ENCODE assay signal across 15 mouse cellular contexts in the genomic region with DNA sequence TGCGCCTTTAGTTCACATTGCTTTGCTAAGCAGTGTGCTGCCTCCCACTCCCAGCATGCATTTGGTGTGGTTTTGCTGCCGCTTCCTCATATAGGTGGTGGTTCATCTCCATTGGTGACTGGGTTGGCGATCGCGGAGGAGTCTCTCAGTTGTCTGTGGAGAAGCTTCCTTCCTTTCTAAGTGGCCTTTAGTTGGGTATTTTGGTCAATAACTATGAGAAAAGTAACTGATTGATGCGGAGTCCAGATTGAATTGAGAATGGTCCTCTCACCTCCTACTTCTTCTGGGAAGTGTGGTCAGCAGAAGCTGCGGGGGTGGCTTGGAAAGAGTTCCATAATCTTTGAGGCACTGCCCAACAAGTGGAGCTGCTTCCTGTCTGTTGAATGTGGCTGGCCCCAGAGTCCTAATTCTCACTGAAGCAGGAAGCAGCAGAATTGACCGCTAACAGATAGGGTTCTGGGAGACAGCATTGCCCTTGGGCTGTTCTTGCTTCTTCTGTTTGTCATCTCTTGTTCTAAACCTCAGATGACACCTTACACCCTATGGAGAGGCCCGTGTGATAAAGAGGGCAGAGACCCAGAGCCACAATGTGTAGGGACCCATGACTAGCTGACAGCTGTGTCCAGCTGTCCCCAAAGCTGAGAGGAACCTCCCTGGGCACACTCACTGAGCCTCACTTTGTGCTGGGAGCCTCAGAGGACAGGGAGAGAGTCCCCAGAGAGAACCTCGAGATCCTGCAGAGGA. TPM values are rescaled to one million over a fixed set of nuclear protein-coding genes. Genes with fewer than 3 reads are reported as not detected.
A peak's percentile ranks its signal among the peaks of the same experiment; 100 is the strongest.
DNase-seq lines count a peak whose midpoint lies in the region; ATAC-seq and TF ChIP-seq lines count a peak whose summit lies in the region.
"Had no signal": no experiment of that assay in that cellular context is flagged by ENCODE, and none has a peak within 500 bp of the region (broad histone marks: within the 10 kb centered on the region; RNA-seq: fewer than 3 reads in every experiment).

No protein-coding gene starts in this region.

- H3K27ac ChIP-seq in limb, embryonic 14.5 days (replicated peaks; ENCODE audit: low read depth, low read length) = no peak overlapping the region
- no peak overlapping the region for H3K27ac ChIP-seq in limb, embryonic 10.5 days
- H3K27ac ChIP-seq: embryonic facial prominence, embryonic 12.5 days; liver, embryonic 14.5 days had no signal

- TF ChIP-seq POLR2A in limb, embryonic 14.5 days (IDR thresholded peaks at IDR 0.05; ENCODE audit: borderline replicate concordance, extremely low read depth, insufficient read depth, insufficient read length) = no peak

- ATAC-seq in CD4-positive, CD25-positive, alpha-beta regulatory T cell, adult 4 months = no peak
- ATAC-seq in limb, embryonic 14.5 days (ENCODE audit: low FRiP score, low read depth) = peak; percentile 57; the same call in 1 of the 2 replicates
- ATAC-seq in megakaryocyte-erythroid progenitor cell, adult 5-6 weeks (replicated peaks; ENCODE audit: low FRiP score, low TSS enrichment, poor library complexity, severe bottlenecking) = 0 out of 2 replicates have a peak, but pooled peaks have one; percentile 20
- ATAC-seq: hindbrain, embryonic 16.5 days had no signal

- H3K9ac ChIP-seq in limb, embryonic 14.5 days (ENCODE audit: low read depth, low read length, severe bottlenecking) = no peak overlapping the region
- H3K9ac ChIP-seq: embryonic facial prominence, embryonic 12.5 days; liver, embryonic 14.5 days had no signal

- H3K4me3 ChIP-seq in limb, embryonic 14.5 days (replicated peaks; ENCODE audit: low read length) = no peak overlapping the region
- no peak overlapping the region for H3K4me3 ChIP-seq in limb, embryonic 10.5 days
- H3K4me3 ChIP-seq: embryonic facial prominence, embryonic 12.5 days had no signal

- peak; percentile 20 for DNase-seq in CD4-positive, CD25-positive, alpha-beta regulatory T cell, adult 2 months (ENCODE audit: low read depth, low spot score)
- no peak for DNase-seq in limb, embryonic 14.5 days (ENCODE audit: low spot score)
- DNase-seq in limb, embryonic 10.5 days (ENCODE audit: low spot score) = no peak
- peak; percentile 64 for DNase-seq in brain, adult 2 months (ENCODE audit: low read depth, low spot score)
- no peak for DNase-seq in urinary bladder, postnatal 10 days (ENCODE audit: low spot score)
- no peak for DNase-seq in embryo, embryonic 10.5 days (ENCODE audit: low spot score)
- DNase-seq: adrenal gland, postnatal 14 days; cerebellum, adult 18-20 months had no signal

- H3K27me3 ChIP-seq in limb, embryonic 14.5 days (ENCODE audit: control insufficient read depth, insufficient read depth, low read length) = no peaks in the 10 kb centered on the region
- no peaks in the 10 kb centered on the region for H3K27me3 ChIP-seq in limb, embryonic 10.5 days (ENCODE audit: low read depth, poor library complexity, severe bottlenecking)
- H3K27me3 ChIP-seq: embryonic facial prominence, embryonic 12.5 days had no signal

- H3K4me1 ChIP-seq in limb, embryonic 14.5 days (ENCODE audit: control insufficient read depth, insufficient read depth, low read length) = no peaks in the 10 kb centered on the region; the same call in 1 of the 2 replicates
- peaks cover 22% of the 10 kb centered on the region for H3K4me1 ChIP-seq in limb, embryonic 10.5 days

- WGBS in limb, embryonic 14.5 days = 82% methylated on average over 10 of the region's 10 CpGs
- 84% methylated on average over 10 of the region's 10 CpGs for WGBS in limb, embryonic 10.5 days

- no peak overlapping the region for H3K4me2 ChIP-seq in limb, embryonic 14.5 days (replicated peaks; ENCODE audit: low read depth, low read length, severe bottlenecking)
- H3K4me2 ChIP-seq: embryonic facial prominence, embryonic 12.5 days had no signal

- no peaks in the 10 kb centered on the region for H3K9me3 ChIP-seq in limb, embryonic 14.5 days (ENCODE audit: control insufficient read depth, low read length)
- no peaks in the 10 kb centered on the region for H3K9me3 ChIP-seq in limb, embryonic 10.5 days (replicated peaks)
- H3K9me3 ChIP-seq: embryonic facial prominence, embryonic 12.5 days had no signal

- H3K36me3 ChIP-seq in limb, embryonic 14.5 days (ENCODE audit: control insufficient read depth, insufficient read depth, low read length) = no peaks in the 10 kb centered on the region
- no peaks in the 10 kb centered on the region for H3K36me3 ChIP-seq in limb, embryonic 10.5 days
- H3K36me3 ChIP-seq: embryonic facial prominence, embryonic 12.5 days had no signal

RNA-seq across cellular contexts. Expression of a gene that starts 27.5 kb away (rescaled TPM):
- 1 to 10 TPM in 1 of 2 experiments, under 1 TPM in 1; 0.94 to 1.8 TPM for polyA plus RNA-seq in CD4-positive, CD25-positive, alpha-beta regulatory T cell, adult 4 months (2017; shearing (Covaris generic))
- polyA plus RNA-seq in limb, embryonic 14.5 days (2012; rRNA removed) = 0.19 TPM in 1 of 2 replicates, not detected in the other
- polyA plus RNA-seq in limb, embryonic 14.5 days (2014; fragmentation: Nextera tagmentation; extraction: Ambion mirVana) = not detected in 2 replicates
- polyA plus RNA-seq in limb, embryonic 10.5 days (2016; fragmentation: Nextera tagmentation; extraction: Ambion mirVana) = 0.15 TPM in 1 of 2 replicates, not detected in the other
- total RNA-seq in megakaryocyte-erythroid progenitor cell, adult 5-6 weeks (2014; fragmentation: Nextera tagmentation) = 0.72 and 5.4 TPM in 2 replicates
- total RNA-seq in megakaryocyte-erythroid progenitor cell, adult 5-6 weeks (2017) = not detected in 2 replicates
- total RNA-seq: adrenal gland, postnatal 14 days had no signal

RNA-seq across cellular contexts. Expression of a gene that starts 34.3 kb away (rescaled TPM):
- 100 to 1,000 TPM; 161 to 251 TPM for polyA plus RNA-seq in CD4-positive, CD25-positive, alpha-beta regulatory T cell, adult 4 months (2017; shearing (Covaris generic))
- polyA plus RNA-seq in limb, embryonic 14.5 days (2012; rRNA removed) = 204 and 208 TPM in 2 replicates
- polyA plus RNA-seq in limb, embryonic 14.5 days (2014; fragmentation: Nextera tagmentation; extraction: Ambion mirVana) = 403 and 441 TPM in 2 replicates
- 327 and 345 TPM in 2 replicates for polyA plus RNA-seq in limb, embryonic 10.5 days (2016; fragmentation: Nextera tagmentation; extraction: Ambion mirVana)
- 193 and 214 TPM in 2 replicates for total RNA-seq in megakaryocyte-erythroid progenitor cell, adult 5-6 weeks (2014; fragmentation: Nextera tagmentation)
- total RNA-seq in megakaryocyte-erythroid progenitor cell, adult 5-6 weeks (2017) = 142 TPM in 2 replicates

RNA-seq across cellular contexts. Expression of a gene that starts 58.5 kb away (rescaled TPM):
- polyA plus RNA-seq in CD4-positive, CD25-positive, alpha-beta regulatory T cell, adult 4 months (2017; shearing (Covaris generic)) = not detected
- not detected in 2 replicates for polyA plus RNA-seq in limb, embryonic 14.5 days (2012; rRNA removed)
- not detected in 2 replicates for polyA plus RNA-seq in limb, embryonic 14.5 days (2014; fragmentation: Nextera tagmentation; extraction: Ambion mirVana)
- not detected in 2 replicates for polyA plus RNA-seq in limb, embryonic 10.5 days (2016; fragmentation: Nextera tagmentation; extraction: Ambion mirVana)
- total RNA-seq in megakaryocyte-erythroid progenitor cell, adult 5-6 weeks (2014; fragmentation: Nextera tagmentation) = not detected in 2 replicates
- not detected in 2 replicates for total RNA-seq in megakaryocyte-erythroid progenitor cell, adult 5-6 weeks (2017)
- total RNA-seq: adrenal gland, postnatal 14 days; layer of hippocampus, adult 18-20 months had no signal
- polyA plus RNA-seq: embryonic facial prominence, embryonic 12.5 days; hindbrain, embryonic 16.5 days; liver, embryonic 14.5 days; urinary bladder, adult 2 months had no signal

Comparison
In these comparisons a context has a peak if more than half of its experiments do, and no peak if none do; other contexts are left out.
1. DNase-seq: peak in CD4-positive, CD25-positive, alpha-beta regulatory T cell, adult 2 months (single experiment) and brain, adult 2 months (single experiment); none in limb, embryonic 14.5 days (single experiment), limb, embryonic 10.5 days (single experiment), urinary bladder, postnatal 10 days (single experiment) and embryo, embryonic 10.5 days (single experiment).